Mouse (Mus musculus) heart, postnatal 10 days (tissue): ENCODE results near the gene Gdf15. TPM values are rescaled to one million over a fixed set of nuclear protein-coding genes. Genes with fewer than 3 reads are reported as not detected.

Source experiments
- DNase-seq, 2 experiments: peaks; one replicate each; pipeline ENCODE4 v3.0.0; 2021
- intact Hi-C: fragments of 180-260 bp; cut with DNase I; formaldehyde crosslinking; loops from one replicate; pipeline ENCODE4 v1.15.1; 2025
- total RNA-seq, 2 experiments: library from RNA; stranded (reverse); gene quantifications; 2 replicates each; pipeline ENCODE4 v1.2.3; 2021

The Gdf15 gene
- total RNA-seq, 2 experiments from 2014 or later = 0.86 to 1.1 TPM

DNA sequence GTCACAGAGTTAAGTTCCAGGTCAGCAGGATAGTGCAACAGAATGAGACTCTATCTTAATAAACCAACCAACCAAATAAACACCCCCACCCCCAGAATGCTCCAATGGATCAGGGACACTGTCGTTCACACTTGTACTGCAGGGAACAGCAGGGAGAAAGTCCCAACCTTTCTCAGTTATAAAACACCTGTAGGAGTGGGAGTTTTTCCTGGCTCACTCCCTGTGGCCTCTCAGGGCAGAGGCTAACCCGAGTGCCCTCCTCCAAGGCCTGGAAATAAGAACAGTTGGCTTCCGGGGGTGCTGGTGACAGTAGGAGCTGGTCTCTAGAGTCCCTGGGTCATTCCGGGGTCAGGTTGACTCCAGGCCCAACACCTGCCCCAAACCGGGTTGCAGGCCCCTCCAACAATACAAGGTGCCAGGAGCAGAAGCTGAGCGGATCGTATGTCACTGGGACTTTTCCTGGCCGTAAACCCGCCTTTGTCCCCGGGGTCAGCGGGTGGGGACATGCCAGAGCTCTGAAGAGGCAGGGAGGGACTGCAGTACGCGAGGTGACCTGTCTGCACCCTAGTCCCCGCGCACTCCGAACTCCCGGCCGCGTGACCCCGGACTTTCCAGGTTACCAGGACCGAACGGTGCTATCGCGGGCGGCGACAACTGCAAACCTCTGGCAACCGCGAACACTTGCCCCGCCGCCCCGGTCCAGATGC is 26.8 kb upstream of the Gdf15 start:
- no peak for DNase-seq
- intact Hi-C loops = no loop called here

DNA sequence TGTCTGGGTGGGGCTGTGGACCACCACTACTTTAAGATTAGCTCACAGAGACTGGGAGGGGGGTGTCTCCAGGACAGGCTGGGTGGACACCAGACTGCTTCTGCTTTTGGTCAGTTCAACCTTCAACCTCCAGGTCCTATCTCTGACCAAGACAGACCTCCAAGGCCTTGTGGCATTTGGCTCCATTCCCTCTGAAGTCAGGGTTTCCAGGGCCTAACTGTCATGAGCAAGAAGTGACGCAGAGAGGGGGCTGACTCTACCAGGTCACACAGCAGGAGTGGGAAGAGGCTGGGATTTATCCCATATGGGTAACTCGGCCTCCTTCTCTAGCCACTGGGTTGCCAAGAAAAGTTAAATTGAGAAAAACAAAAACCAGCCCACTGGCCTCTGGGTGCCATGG is 25.5 kb upstream of the Gdf15 start:
- DNase-seq = no peak
- intact Hi-C loops = no loop called here

DNA sequence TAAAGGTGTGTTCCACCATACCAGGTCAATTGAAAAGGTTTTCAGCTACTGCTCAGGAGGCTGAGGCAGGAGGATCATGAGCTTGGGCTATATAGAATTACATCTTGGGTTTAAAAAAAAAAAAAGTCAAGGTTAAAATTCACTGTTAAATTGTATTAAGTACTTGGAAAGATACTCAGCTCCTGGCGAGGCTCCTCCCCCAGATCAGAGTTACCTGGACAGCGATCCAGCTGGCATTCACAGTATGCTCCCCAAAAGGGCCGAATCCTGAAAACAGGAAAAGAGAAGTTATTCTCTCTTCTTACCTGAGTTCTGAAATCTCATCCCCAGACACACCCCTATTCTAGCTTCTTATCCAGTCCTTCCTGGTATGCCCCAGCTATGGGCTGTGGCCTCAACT is 25.0 kb upstream of the Gdf15 start:
- intact Hi-C loops = no loop called here

DNA sequence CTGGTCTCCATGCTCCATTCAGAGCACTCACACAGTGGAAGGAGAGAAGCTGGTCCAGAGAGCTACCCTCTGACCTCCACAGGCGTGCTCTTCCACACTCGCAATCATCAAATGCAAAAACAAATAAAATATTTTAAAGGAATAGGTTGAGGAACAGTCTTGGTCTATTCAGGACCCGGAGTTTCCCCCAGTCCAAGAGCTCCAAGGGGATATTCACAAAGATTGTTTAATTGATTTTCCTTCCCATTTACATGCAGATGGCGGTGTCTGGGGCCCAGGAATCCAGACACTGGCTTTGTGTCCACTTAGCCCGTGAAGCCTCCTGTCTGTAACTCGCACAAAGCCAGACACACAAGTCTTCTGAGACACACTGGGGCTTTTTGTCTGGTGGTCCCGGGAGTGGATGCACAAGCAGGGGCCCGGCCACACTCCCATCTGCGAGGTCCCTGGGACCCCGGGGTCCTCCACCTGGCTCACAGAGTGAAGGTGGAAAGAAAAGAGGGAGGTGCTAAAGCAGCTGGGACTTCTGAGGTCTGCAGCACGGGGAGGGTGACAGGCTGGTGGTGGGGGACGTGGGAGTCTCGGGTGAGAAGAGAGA is 24.0 kb upstream of the Gdf15 start:
- no peak for DNase-seq
- intact Hi-C loops = no loop called here

More for the DNA sequence above, 25.0 kb upstream of the Gdf15 start:
- DNase-seq = no peak

DNA sequence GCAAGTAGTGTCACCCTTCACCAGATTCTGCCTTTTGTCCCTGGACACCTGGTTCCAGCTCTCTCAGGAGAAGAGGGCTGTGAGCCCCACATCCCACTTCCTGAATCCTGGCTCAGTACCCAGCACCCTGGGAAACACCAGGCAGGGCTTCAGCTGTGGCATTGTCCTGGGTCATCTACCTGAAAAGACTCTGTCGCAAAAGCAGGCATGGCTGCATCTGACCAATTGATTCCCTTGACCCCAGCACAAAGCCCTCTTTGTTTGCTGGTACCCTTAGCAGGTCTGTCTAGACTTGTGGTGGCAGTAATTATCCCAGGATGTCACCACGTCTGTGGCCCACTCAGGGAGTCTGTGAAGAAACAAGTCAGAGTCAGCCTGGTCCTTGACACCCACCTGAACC is 23.2 kb upstream of the Gdf15 start:
- no peak for DNase-seq
- intact Hi-C loops = no loop called here

DNA sequence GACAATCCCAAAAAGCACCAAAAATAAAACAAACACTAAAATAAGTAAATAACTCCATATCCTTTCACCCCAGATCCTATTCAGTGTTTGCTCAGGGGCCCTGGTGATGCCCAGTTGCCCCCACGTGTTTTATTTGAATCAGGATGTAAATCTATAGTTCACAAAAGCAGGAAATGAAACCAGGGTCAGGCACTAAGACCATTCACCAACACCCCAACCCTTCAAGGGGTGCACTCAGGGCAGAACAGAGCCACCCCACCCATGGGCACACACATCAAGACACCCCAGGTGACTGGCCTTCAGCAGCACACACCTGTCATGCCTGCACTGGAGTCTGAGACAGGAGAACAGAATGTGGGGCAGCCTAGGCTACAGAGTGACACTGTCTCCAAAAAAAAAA is 21.9 kb upstream of the Gdf15 start:
- intact Hi-C loops = loop anchor here (5.0 kb wide), 1 partner anchor 42 kb away; no protein-coding TSS in a partner anchor
- DNase-seq = no peak

DNA sequence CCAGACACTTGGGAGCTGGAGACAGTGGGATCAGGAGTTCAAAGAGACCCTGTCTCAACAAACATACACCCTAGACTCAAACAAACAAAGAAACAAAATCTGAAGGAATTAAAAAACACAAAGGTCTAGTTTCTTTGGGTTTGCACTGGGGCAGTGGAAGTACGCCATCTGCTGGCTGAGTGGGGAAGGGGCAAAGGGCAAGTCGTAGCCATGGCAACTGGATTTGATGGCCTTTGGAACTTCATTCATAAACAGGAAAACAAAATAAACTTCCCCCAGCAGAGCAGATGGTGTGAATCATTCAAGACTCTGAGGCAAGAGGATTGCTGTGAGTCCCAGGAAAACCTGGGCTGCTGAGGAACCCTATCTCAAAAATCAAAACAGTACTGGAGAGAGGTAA is 21.0 kb upstream of the Gdf15 start:
- peak; percentile 52 to 77 for DNase-seq
- intact Hi-C loops = loop anchor here (1.0 to 5.0 kb wide), 2 partner anchors 24 to 41 kb away; no protein-coding TSS in a partner anchor

DNA sequence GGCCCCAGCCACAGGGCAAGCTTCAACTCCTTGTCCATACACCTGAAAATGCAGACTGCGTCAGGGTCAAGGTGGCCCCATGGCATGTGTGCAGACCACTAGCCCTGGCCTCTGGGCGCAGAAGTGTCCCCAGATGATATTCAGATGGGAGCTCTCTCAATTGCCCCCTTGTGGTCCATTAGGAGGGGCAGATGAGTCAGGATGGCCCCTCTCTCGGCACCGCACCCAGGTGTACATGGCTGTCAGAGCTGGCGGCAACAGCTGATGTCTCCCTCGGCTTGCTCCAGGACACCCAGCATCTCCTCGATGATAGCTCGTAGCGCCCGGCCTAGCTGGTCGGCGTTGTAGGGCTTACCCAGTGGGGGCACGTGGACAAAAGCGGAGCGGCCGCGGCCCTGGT is 18.1 kb upstream of the Gdf15 start:
- intact Hi-C loops = loop anchor here (5.0 kb wide), 1 partner anchor 38 kb away; no protein-coding TSS in a partner anchor
- no peak for DNase-seq

DNA sequence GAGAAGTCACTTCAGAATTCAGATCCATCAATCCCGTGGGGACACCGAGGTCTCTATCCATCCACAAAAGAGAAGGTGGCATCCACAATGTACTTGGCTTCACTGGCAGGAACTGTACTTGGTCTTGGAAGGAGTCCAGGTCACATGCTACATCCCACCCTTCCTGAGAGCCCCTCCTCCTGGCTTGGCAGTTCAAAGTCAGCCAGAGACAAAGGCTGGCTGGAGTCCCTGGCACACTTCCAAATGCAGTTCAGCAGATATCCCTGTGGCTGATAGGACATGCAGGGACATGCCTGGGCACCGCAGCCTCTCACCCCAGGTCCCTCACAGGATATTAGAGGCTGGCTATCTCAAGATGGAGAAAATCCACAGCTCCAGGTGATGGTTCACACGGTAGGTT is 17.1 kb upstream of the Gdf15 start:
- peak; percentile 93 to 94 for DNase-seq
- intact Hi-C loops = no loop called here

DNA sequence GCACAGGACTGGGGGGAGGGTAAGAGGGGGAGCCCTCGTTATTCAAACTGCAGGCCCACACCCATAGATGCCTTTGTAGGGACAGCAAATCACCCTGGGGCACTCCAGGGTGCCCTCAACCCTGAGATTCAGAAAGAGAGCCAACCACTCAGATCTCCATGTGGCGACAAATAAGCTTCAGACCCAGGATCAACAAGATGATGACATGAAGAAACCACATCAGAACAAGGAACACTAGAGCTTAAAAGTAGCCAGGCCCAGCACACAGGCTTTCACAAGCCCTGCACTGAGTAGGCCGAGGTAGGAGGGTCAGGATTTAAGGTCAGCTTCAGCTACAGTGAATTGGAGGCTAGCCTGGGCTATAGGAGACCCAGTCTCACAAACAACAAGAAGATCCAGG is 16.7 kb upstream of the Gdf15 start:
- no peak for DNase-seq
- intact Hi-C loops = no loop called here

DNA sequence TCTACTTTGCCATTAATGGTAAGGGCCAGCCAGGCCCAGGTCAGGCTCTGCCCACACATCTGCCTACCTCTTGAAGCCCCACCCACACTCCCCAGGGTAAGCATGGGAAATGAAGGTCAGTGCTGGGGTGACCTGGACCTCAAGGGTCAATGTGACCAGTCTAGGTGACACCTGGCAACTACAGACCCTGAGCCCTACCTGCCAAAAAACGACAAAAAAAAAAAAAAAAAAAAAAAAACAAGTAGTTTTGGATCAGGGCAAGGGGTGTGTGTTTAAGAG is 15.8 kb upstream of the Gdf15 start:
- no peak for DNase-seq
- intact Hi-C loops = no loop called here

DNA sequence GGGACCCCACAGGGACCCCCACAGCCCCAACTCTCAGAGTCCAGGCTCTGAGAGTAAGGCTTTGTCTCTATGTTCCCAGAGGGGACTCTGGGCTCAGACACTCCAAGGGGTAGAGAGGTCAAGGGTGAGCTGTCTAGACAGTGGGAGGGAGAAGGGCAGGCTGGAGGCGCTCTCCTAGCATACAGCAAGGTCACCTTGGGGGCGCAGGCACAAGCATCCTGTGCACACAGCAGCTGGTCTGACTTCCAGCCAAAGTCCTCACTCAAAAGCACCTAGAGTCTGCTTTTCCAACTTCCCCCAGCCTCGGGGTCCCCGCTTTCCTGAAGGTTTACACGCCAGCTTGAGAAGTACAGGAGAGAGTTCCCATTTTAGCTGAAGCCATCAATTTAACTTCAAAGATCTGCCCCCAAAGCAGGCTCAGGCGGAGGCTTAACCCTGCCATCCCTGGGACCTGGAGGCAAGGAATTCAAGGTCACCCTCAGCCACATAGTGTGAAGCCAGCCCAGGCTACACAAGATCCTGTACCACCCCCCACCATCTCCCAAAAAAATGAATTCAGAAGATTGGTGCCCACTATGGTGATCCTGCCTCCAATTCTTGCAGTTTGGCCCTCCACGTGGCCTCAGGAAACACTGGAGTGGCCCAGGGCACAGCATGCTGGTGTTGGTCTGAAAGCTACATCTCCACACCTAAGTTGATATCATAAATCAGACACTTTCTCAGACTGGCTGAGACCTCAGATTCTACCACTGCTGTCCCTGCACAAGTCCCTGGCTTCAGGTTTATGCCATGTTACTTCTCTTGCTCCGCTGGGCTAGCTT is 15.3 kb upstream of the Gdf15 start:
- intact Hi-C loops = no loop called here
- DNase-seq = peak; percentile 58 to 68

DNA sequence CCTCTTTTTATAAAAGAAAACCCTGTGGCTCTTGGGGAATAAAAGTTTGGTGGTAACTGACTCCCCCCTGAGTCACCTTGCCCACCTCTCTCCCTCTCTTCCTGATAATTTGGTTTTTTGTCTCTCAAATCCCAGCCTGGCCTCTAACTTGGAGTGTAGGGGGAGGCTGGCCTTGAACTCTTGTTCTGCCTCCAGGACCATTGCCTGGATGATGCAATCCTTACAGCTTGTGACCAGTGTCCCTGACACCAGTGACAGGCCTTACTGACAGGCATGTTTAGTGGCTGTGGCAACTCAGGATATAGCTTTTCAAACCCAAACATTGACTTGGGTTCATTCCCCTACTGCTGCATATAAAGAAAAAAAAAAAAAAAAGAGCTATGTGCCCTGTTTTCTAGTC is 14.5 kb upstream of the Gdf15 start:
- DNase-seq = no peak
- intact Hi-C loops = no loop called here

DNA sequence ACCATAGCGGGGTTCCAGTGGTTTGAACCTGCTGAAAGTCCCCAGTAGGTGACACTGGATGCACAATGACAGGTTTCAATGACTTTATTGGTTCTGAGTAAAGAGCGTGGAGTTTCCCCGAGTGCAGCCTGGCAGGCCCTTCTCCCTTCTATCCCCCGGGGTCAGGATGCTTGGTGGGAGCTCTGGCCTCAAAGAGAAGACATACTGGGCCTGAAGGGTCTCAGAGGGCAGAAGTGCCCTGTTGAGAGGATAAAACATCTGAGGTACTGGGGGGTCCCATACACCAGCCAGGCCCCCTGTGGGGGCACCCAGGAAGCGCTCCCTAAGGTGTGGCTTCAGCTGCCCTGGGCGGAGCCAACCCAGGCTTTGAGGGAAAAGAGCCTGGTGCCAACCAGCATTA is 14.1 kb upstream of the Gdf15 start:
- no peak for DNase-seq
- intact Hi-C loops = no loop called here

DNA sequence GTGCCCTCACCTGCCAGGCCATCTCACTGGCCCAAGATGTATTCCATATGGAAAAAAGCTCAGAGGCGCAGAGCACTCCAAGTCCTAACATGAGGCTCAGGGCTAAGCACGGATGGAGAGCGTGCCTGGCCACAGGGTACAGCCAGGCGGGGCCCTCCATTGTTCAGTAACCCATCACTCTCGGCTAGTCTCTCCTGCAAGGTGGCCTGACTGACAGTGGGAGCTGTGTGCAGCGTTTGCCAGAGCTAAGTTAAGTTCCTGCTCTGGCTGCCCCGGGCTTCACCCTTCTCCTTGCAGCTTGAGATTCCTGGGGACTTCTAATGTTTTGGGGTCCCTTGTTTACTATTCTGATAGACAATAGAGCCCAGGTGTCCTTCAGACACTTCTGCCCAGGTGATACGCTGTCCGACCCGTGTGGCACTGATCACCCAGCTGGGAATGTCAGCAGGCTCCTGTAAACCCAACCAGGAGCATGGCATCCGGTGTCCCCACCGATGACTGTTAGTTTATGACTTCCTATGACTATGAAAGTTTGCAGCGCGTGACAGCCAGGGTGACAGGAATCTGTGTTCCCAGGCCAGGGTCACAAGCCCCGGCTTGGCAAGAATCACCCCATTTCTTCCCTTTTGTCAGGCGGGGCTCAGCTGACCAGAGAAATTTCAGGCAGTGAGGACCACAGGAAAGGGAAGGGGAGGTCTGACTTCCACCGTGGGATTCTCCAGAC is 13.4 kb upstream of the Gdf15 start:
- intact Hi-C loops = no loop called here
- peak; percentile 43 to 53 for DNase-seq

DNA sequence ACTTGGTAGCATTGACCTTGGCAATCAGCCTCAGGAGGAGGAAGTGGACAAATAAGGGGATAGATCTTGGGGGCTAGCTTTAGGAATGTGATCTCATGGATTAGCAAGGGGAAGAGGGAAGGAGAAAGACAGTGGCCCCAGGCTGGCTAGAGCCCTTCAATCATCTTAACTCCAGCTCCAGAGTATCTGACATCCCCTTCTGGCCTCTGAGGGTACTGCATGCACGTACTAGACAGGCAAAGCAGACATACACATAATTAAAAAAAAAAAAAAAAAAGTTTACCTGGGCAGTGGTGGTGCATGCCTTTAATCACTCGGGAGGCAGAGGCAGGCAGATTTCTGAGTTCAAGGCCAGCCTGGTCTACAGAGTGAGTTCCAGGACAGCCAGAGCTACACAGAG is 11.8 kb upstream of the Gdf15 start:
- DNase-seq = peak in 1 of 2 experiments; percentile 45
- intact Hi-C loops = no loop called here

DNA sequence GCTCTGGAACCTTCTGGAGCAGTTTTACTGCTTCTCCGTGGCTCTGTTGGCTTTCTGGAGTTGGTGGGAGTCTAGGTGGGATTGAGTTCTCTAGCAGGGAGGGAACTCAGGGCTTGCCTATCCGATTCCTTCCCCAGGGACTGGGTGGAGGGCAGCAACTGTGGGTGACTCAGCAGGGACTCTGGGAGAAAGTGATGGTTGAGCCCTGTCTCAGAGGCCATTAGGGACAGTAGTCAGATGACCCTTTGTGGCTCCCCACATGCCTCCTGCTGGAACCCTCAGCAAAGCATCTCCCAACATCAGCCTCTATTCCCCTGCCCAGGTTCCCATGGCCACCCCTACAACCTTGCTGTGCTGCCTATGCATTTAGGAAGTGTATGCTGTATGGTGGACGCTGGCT is 10.8 kb upstream of the Gdf15 start:
- intact Hi-C loops = no loop called here
- no peak for DNase-seq

DNA sequence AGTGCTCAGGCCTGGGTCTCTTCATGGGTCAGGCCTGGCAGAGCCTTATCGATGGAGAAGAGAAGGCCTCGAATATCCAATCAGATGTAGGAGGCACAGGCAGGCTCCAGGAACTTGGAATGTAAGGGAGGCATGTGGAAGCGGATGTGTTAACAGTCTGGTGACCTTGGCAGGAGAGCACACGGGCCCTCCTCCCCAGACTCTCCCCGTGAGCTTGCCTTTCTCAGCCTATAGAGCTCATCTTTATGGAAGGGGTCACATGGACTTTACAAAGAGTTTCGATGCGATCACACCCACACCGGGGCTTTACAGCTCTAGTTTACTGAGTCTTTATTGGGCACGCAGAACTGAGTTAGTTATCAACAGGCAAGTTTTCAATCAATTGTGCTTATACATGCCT is 6.5 kb upstream of the Gdf15 start:
- intact Hi-C loops = no loop called here
- DNase-seq = no peak

DNA sequence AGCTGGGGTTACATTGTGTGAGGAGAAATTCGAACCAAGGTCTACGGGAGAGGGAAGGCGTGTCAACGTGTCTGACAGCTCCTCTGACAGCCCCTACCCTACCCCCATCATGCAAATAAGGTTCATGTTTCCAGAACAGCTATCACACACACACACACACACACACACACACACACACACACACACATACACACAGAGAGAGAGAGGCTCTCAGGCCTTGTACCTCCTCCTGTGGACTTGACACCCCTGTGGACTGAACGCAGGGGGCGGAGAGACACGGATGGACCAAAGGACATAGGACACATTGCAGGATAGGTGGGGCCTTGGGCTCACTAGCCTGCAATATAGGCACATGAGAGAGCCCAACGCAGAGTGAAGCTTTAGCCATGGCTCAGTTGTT is 4.6 kb upstream of the Gdf15 start:
- DNase-seq = no peak

DNA sequence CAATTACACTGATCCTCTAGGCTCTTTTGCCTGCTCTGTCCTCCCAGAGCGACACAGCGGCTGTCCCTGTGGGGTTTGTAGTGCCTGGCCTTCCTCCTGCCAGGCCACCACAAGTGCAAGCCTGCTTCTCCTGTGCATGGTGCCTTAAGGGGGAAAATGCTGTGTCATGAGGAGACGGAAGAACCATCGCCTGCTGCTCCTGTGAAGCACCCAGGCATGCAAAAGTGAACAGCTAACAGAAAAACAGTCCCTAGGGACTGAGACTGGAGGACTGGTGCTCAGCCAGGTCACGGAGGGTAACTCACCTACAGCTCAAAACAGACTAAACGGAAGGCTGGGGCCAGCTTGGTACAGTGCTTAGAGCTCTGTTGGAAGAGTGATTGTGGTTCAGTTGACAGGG is 3.3 kb upstream of the Gdf15 start:
- no peak for DNase-seq
- intact Hi-C loops = no loop called here

More for the DNA sequence above, 4.6 kb upstream of the Gdf15 start:
- intact Hi-C loops = no loop called here

DNA sequence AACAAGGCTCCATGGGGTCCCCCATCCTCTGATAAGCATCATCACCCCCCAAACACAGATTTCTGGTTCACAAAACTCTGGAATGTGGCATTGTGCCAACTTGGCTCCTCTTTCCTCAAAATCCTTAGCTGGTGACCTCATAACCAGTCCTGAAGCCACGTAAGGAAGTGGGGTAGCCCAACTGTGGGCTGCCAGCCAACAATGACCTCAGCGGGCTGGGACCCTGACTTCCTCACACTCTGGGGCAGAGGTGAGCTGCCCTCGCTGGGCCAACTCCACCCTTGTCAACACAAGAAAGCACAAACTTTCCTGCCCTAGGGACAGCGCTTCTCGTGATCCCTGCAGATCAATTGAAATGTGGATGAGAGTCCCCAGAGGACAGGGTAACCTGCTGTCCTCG is 1.8 kb upstream of the Gdf15 start:
- intact Hi-C loops = no loop called here
- DNase-seq = peak; percentile 86 to 89
